Mouse (Mus musculus): ENCODE measurements around the gene Olfr680-ps1. TPM values are rescaled to one million over a fixed set of nuclear protein-coding genes. Genes with fewer than 3 reads are reported as not detected.

Olfr680-ps1 gene
- polyA plus RNA-seq (2017; shearing (Covaris generic)), result not detected

GRCm38 (mm10) chr7:105092717-105093116, at the start of gene Olfr680-ps1:
TSS of gene Olfr680-ps1 (minus strand) at chr7:105092817.

GRCm38 (mm10) chr7:105116536-105116935, 23.9 kb upstream of the Olfr680-ps1 start, which contains the start of gene Olfr681:
TSS of gene Olfr681 (plus strand) at chr7:105116836.

GRCm38 (mm10) chr7:105080905-105081304, 11.7 kb downstream of the Olfr680-ps1 start, which contains the start of gene Olfr679:
TSS of gene Olfr679 (plus strand) at chr7:105081205.

GRCm38 (mm10) chr7:105064175-105064574, 28.4 kb downstream of the Olfr680-ps1 start, which contains the start of gene Olfr678:
TSS of gene Olfr678 (plus strand) at chr7:105064475.

Other genes with a start within 250 kb of the Olfr680-ps1 start
- under 1 TPM in 1 of 2 experiments, not detected in 1; 0.27 TPM for gene Usp17la, start 235.8 kb downstream of the Olfr680-ps1 start, polyA plus RNA-seq (2017; shearing (Covaris generic))
- not detected for gene Olfr665, start 214.8 kb downstream of the Olfr680-ps1 start, polyA plus RNA-seq (2017; shearing (Covaris generic))
- gene Olfr666, start 196.9 kb downstream of the Olfr680-ps1 start, polyA plus RNA-seq (2017; shearing (Covaris generic)), result not detected
- not detected for gene Olfr667, start 171.3 kb downstream of the Olfr680-ps1 start, polyA plus RNA-seq (2017; shearing (Covaris generic))
- gene Olfr668, start 164.8 kb downstream of the Olfr680-ps1 start, polyA plus RNA-seq (2017; shearing (Covaris generic)), result not detected
- not detected for gene Olfr669, start 158.6 kb downstream of the Olfr680-ps1 start, polyA plus RNA-seq (2017; shearing (Covaris generic))
- under 1 TPM in 1 of 2 experiments, not detected in 1; 0.16 TPM for gene Olfr670, start 130.2 kb downstream of the Olfr680-ps1 start, polyA plus RNA-seq (2017; shearing (Covaris generic))
- gene Olfr671, start 113.7 kb downstream of the Olfr680-ps1 start, polyA plus RNA-seq (2017; shearing (Covaris generic)), result not detected
- gene Olfr672, start 90.8 kb downstream of the Olfr680-ps1 start, polyA plus RNA-seq (2017; shearing (Covaris generic)), result under 1 TPM in 1 of 2 experiments, not detected in 1; 0.25 TPM
- under 1 TPM in 1 of 2 experiments, not detected in 1; 0.11 TPM for gene Olfr675, start 64.4 kb downstream of the Olfr680-ps1 start, polyA plus RNA-seq (2017; shearing (Covaris generic))
- not detected for gene Olfr676, start 60.1 kb downstream of the Olfr680-ps1 start, polyA plus RNA-seq (2017; shearing (Covaris generic))
- not detected for gene Olfr677, start 41.4 kb downstream of the Olfr680-ps1 start, polyA plus RNA-seq (2017; shearing (Covaris generic))
- gene Olfr678, start 28.3 kb downstream of the Olfr680-ps1 start, polyA plus RNA-seq (2017; shearing (Covaris generic)), result not detected
- not detected for gene Olfr679, start 11.6 kb downstream of the Olfr680-ps1 start, polyA plus RNA-seq (2017; shearing (Covaris generic))
- gene Olfr681, start 24.0 kb upstream of the Olfr680-ps1 start, polyA plus RNA-seq (2017; shearing (Covaris generic)), result under 1 TPM in 1 of 2 experiments, not detected in 1; 0.05 TPM
- gene Olfr683, start 54.2 kb upstream of the Olfr680-ps1 start, polyA plus RNA-seq (2017; shearing (Covaris generic)), result not detected
- gene Olfr684, start 70.8 kb upstream of the Olfr680-ps1 start, polyA plus RNA-seq (2017; shearing (Covaris generic)), result not detected
- gene Olfr685, start 93.2 kb upstream of the Olfr680-ps1 start, polyA plus RNA-seq (2017; shearing (Covaris generic)), result not detected
- not detected for gene Olfr686, start 114.7 kb upstream of the Olfr680-ps1 start, polyA plus RNA-seq (2017; shearing (Covaris generic))
- not detected for gene Olfr688, start 195.3 kb upstream of the Olfr680-ps1 start, polyA plus RNA-seq (2017; shearing (Covaris generic))
- gene Olfr689, start 218.3 kb upstream of the Olfr680-ps1 start, polyA plus RNA-seq (2017; shearing (Covaris generic)), result under 1 TPM in 1 of 2 experiments, not detected in 1; 0.02 TPM
- under 1 TPM in 1 of 2 experiments, not detected in 1; 0.09 TPM for gene Olfr690, start 241.3 kb upstream of the Olfr680-ps1 start, polyA plus RNA-seq (2017; shearing (Covaris generic))
- gene Olfr691, start 249.5 kb upstream of the Olfr680-ps1 start, polyA plus RNA-seq (2017; shearing (Covaris generic)), result not detected

Data from activated CD4-positive, CD25-positive, alpha-beta regulatory T cell (primary cell).